Mouse (Mus musculus) intestine, embryonic 16.5 days (tissue): ENCODE measurements around the gene Pip4k2a. TPM values are rescaled to one million over a fixed set of nuclear protein-coding genes. Genes with fewer than 3 reads are reported as not detected.
A peak's percentile ranks its signal among the peaks of the same experiment; 100 is the strongest.

Source experiments
- ATAC-seq: fragments of 200-750 bp; cut with Nextera tagmentation; 2 replicates; pipeline ENCODE4 v1.8.0; 2017; ENCODE audit warnings: moderate TSS enrichment, moderate library complexity
- H3K27ac ChIP-seq: fragments of 300-500 bp; sonication (generic); 2 replicates; pipeline ENCODE4 v1.5.1; 2014; ENCODE audit warnings: mild to moderate bottlenecking, low read length
- H3K27me3 ChIP-seq: fragments of 300-500 bp; sonication (generic); replicated peaks from 2 replicates; pipeline ENCODE4 v1.6.1; 2014; ENCODE audit warnings: low read length, control low read depth, mixed read lengths; ENCODE audit not compliant: control insufficient read depth, insufficient read depth
- H3K36me3 ChIP-seq: fragments of 300-500 bp; sonication (generic); 2 replicates; pipeline ENCODE4 v1.6.1; 2014; ENCODE audit warnings: low read length, control low read depth; ENCODE audit not compliant: control insufficient read depth, insufficient read depth
- H3K4me1 ChIP-seq: fragments of 300-500 bp; sonication (generic); 2 replicates; pipeline ENCODE4 v1.6.1; 2014; ENCODE audit warnings: low read length, control low read depth, mixed read lengths; ENCODE audit not compliant: control insufficient read depth, insufficient read depth
- H3K4me2 ChIP-seq: fragments of 300-500 bp; sonication (generic); 2 replicates; pipeline ENCODE4 v1.6.1; 2014; ENCODE audit warnings: low read depth, low read length, control low read depth
- H3K4me3 ChIP-seq: fragments of 300-500 bp; sonication (generic); 2 replicates; pipeline ENCODE4 v1.5.1; 2014; ENCODE audit warnings: mild to moderate bottlenecking, low read length
- H3K9ac ChIP-seq: fragments of 300-500 bp; sonication (generic); 2 replicates; pipeline ENCODE4 v1.6.1; 2014; ENCODE audit warnings: low read depth, low read length
- H3K9me3 ChIP-seq: fragments of 300-500 bp; sonication (generic); 2 replicates; pipeline ENCODE4 v1.6.1; 2016; ENCODE audit warnings: low read length, control low read depth; ENCODE audit not compliant: control insufficient read depth
- WGBS: fragments of 180-500 bp; shearing (Covaris S2); extraction: QIAGEN DNeasy Blood & Tissue Kit; methylation state at CpG from one replicate; pipeline ENCODE4 v1.1.7; 2014; 5-methylcytosine and 5-hydroxymethylcytosine counted together
- polyA plus RNA-seq: library from polyadenylated mRNA; unstranded; fragments of >200 nt; fragmentation: Nextera tagmentation; extraction: Ambion mirVana; gene quantifications from 2 replicates; pipeline ENCODE4 v1.2.1, GENCODE M21; 2015

The Pip4k2a gene
- polyA plus RNA-seq, 1 experiment from 2014 or later, result 7.6 TPM

GRCm38 (mm10) chr2:18807961-18808360 lies 190.0 kb downstream of the Pip4k2a start:
- H3K4me3 ChIP-seq, result no peak overlapping the region
- no peak overlapping the region for H3K4me2 ChIP-seq
- no peaks in the 10 kb centered on the region for H3K36me3 ChIP-seq
- no peaks in the 10 kb centered on the region for H3K9me3 ChIP-seq
- no peak overlapping the region for H3K9ac ChIP-seq
- 67% methylated on average over 2 of the region's 2 CpGs for WGBS
- ATAC-seq, result peak; percentile 48; the same call in 1 of the 2 replicates
- no peaks in the 10 kb centered on the region; the same call in 1 of the 2 replicates for H3K4me1 ChIP-seq
- no peaks in the 10 kb centered on the region for H3K27me3 ChIP-seq
- no peak overlapping the region for H3K27ac ChIP-seq

- Histone ChIP-seq H3K4me1 (peaks cover 12% of the 10 kb centered on the region), H3K36me3 (no peaks in the 10 kb centered on the region), H3K27ac (no peak overlapping the region), H3K9me3 (no peaks in the 10 kb centered on the region), H3K4me3 (peak overlapping the region; percentile 45; the same call in 1 of the 2 replicates), H3K27me3 (peaks cover 40% of the 10 kb centered on the region), H3K4me2 (peak overlapping the region; percentile 77; the same call in 1 of the 2 replicates), H3K9ac (no peak overlapping the region)
- 0 out of 2 replicates have a peak, but pooled peaks have one; percentile 38 for ATAC-seq
- WGBS, result 10% methylated on average over 19 of the region's 19 CpGs
Observed at GRCm38 (mm10) chr2:18801281-18801862, 196.6 kb downstream of the Pip4k2a start.

- H3K36me3 ChIP-seq, result no peaks in the 10 kb centered on the region
- ATAC-seq, result 0 out of 2 replicates have a peak, but pooled peaks have one; percentile 38
- peaks cover 40% of the 10 kb centered on the region for H3K27me3 ChIP-seq
- H3K4me3 ChIP-seq, result peak overlapping the region; percentile 45
- H3K9ac ChIP-seq, result no peak overlapping the region
- peaks cover 12% of the 10 kb centered on the region for H3K4me1 ChIP-seq
- WGBS, result 7% methylated on average over 24 of the region's 24 CpGs
- no peaks in the 10 kb centered on the region for H3K9me3 ChIP-seq
- peak overlapping the region; percentile 77 for H3K4me2 ChIP-seq
- H3K27ac ChIP-seq, result no peak overlapping the region
Observed at GRCm38 (mm10) chr2:18800646-18801251, 197.2 kb downstream of the Pip4k2a start.

DNA sequence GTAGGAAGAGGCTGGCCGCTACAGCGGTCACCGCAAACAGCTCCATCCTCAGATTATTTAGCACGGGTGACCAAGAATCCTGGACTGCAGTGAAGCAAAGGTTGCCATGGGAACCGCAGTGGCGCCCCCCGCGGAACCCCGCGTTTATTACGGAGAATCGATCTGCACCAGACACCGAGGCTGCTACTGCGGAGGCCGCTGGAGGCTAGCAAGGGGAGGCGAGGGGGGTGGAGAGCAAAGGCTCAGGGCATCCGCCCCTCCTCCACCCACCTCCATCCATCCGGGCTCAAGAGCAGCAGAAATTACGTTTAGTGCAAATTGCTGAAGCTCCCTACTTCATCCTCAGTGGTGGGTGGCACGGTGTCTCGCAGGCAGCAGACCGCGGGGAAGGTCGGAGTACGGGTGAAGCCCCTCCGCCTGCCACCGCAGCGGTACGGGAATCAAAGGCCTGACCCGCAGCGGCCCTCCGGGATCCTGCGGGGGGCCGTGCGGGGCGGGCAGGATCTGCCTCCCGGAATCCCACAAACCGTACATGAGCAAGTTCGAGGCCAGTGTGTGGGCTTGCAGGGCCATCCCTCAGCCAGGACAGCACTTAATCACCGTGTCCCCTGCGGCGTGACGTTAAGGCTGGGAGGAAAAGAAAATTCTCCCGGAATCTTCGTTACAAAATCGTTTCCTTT lies 197.8 kb downstream of the Pip4k2a start:
- ATAC-seq, result peak; percentile 50
- WGBS, result under 1% methylated on average over 46 of the region's 46 CpGs
- Histone ChIP-seq H3K36me3 (no peaks in the 10 kb centered on the region), H3K4me3 (peak overlapping the region; percentile 45), H3K4me2 (peak overlapping the region; percentile 77), H3K27me3 (peaks cover 40% of the 10 kb centered on the region), H3K27ac (no peak overlapping the region), H3K9ac (peak overlapping the region; percentile 46; the same call in 1 of the 2 replicates), H3K4me1 (peaks cover 12% of the 10 kb centered on the region), H3K9me3 (no peaks in the 10 kb centered on the region)

GRCm38 (mm10) chr2:18799265-18799965 lies 198.5 kb downstream of the Pip4k2a start:
- Histone ChIP-seq H3K4me2 (peak overlapping the region; percentile 77), H3K36me3 (no peaks in the 10 kb centered on the region), H3K4me3 (peak overlapping the region; percentile 45), H3K9ac (0 out of 2 replicates have a peak overlapping the region, but pooled peaks have one; percentile 46), H3K27me3 (peaks cover 40% of the 10 kb centered on the region), H3K4me1 (peaks cover 12% of the 10 kb centered on the region), H3K9me3 (no peaks in the 10 kb centered on the region), H3K27ac (no peak overlapping the region)
- 18% methylated on average over 17 of the region's 17 CpGs for WGBS
- no peak for ATAC-seq

DNA sequence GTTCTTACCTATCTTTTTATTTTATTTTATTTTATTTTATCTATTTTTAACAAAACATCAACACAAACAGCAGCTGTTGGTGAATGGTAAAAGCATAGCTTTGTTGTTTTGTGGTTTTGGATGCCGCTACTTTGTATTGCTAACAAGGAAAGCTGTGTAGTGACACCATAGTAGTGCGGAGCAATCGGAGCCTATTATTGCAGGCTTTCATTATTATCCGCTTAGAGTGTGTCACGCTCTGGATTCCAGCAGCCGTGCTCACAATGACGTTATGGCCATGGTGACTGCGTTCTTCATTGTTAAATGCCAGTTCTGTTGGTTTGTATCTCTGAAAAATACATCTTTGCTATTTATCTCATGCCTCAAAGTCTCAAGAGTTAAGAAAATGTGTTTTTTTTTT lies 200.2 kb downstream of the Pip4k2a start:
- 70% methylated on average over 8 of the region's 8 CpGs for WGBS
- no peaks in the 10 kb centered on the region for H3K36me3 ChIP-seq

DNA sequence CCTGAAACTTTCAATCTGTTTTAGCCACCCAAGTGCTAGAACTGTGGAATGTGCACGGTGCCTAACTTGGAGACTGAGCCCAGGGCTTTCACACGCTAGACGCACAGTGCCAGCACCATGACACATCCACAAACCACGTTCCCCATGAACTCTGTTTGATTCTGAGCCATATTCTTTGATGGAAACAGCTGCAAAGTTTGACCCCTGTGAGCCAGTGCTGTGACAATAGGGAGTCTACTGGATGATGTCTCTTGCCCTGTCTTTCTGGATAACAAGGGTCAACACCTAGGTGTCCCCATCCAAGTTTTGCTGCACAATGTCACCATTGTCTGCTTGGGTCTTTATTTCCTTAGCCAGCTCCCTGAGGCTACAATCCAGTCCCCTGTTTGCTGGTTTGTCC lies 203.7 kb downstream of the Pip4k2a start:
- 81% methylated on average over 4 of the region's 4 CpGs for WGBS
- H3K9ac ChIP-seq, result no peak overlapping the region
- no peaks in the 10 kb centered on the region for H3K36me3 ChIP-seq
- no peak overlapping the region for H3K4me2 ChIP-seq
- H3K4me1 ChIP-seq, result no peaks in the 10 kb centered on the region
- H3K4me3 ChIP-seq, result no peak overlapping the region
- no peak for ATAC-seq
- no peak overlapping the region for H3K27ac ChIP-seq
- no peaks in the 10 kb centered on the region for H3K9me3 ChIP-seq
- peaks cover 11% of the 10 kb centered on the region; the same call in 1 of the 2 replicates for H3K27me3 ChIP-seq

More for the DNA sequence above, 200.2 kb downstream of the Pip4k2a start:
- Histone ChIP-seq H3K4me1 (peaks cover 12% of the 10 kb centered on the region), H3K27ac (no peak overlapping the region), H3K4me3 (no peak overlapping the region), H3K9ac (no peak overlapping the region), H3K27me3 (peaks cover 38% of the 10 kb centered on the region), H3K9me3 (no peaks in the 10 kb centered on the region), H3K4me2 (no peak overlapping the region)
- no peak for ATAC-seq
